Mouse (Mus musculus): ENCODE measurements around the gene Dnttip2. TPM values are rescaled to one million over a fixed set of nuclear protein-coding genes. Genes with fewer than 3 reads are reported as not detected.
A peak's percentile ranks its signal among the peaks of the same experiment; 100 is the strongest.

The Dnttip2 gene
- total RNA-seq, 2 experiments from 2014 or later, result 28.9 to 30.8 TPM

GRCm38 (mm10) chr3:122290696-122291095 lies 16.5 kb downstream of the Dnttip2 start:
- DNase-seq, result no peak

DNA sequence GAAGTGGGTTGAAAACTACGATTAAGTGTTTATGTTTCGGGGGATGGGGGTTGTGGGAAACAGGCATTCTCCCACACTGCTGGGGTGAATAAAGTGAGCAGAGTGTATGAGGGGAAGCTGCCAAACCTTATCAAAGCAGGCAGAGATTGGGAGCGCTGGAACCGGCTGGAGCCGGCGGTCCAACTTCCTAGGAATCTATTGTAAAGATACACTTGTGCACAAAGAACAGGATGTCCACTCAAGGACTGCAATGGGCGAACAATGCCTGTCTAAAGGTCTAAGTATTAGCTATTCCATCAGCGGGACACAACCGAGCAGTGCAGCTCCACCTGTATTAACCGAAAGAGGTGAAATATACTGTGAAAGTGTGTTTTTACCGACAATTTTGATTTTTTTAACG lies 17.6 kb downstream of the Dnttip2 start:
- peak; percentile 56 for DNase-seq

DNA sequence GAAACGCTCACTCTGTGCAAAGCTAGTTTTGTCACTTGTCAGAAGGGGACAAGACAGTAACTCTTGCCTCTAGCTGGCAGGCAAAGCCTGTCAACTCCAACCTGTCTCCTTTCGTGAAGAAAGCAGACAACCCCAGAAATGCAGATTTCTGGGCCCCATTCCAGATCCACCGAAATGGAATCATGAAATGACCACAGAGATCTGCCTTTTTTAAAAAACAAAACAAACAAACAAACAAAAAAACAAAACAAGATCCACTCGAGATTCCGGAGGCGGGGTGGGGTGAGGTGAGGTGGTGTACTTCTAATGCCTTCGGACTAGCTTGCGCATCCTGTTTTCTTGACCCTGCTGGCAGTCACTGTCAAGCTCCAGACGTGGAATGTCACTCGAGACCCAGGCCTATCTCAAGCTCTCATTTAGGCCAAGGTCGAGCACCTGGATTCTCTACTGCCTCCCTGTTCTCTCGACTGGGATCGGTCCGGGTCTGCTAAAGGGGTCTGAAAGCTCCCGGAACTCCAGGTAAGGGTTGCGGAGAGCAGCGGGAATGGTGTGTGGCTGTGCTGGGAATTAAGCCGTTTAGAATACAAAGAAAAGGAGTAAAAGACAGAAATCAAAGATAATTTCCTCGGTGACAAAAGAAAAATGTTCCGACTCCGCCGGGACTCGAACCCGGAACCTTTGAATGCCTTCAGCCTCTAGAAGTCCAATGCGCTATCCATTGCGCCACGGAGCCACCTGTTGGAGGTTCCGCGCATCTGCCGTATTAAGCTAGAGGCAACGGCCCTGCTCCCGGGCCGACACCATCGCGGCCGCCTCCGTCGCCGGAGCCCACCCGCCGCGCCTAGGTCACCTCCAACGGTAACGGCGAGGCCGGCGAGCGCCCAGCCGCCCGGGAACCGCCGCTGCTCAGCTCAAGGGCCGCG lies 18.4 kb downstream of the Dnttip2 start:
- peak; percentile 97 for DNase-seq

DNA sequence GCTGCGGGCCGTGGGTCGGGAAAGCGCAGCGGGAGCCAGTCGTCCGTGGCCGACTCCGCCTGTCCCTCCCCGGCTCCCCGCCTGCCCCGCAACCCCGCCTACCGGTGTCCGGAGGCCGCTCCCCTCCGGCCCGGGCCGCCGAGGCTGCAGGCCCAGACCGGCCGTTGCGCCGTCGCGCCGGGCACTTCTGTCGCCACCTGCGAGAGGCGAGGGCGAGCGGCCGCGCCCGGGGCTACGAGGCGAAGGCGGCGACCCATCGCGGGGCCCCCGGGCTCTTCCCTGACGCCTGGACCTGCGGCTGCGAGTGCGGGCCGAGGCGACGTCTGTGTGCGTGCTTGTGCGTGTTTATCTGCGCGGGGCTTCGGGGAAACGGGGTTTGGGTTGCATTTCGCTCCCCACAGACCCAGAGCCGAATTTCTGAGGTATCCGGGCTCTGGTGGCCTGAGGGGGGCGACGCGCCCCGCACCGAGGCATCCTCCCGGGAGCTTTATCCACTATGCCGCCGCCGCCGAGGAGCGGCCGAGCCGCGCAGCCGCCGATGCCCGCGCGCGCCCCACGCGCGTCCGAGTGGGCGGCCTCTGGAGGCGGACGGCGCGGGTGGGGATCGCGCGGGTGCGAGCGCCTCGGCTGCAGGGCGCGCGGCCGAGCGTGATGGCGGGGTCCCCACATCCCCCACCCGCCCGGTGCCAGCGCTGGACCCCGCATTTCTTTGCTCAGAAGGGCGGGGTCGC lies 19.2 kb downstream of the Dnttip2 start:
- no peak for DNase-seq

DNA sequence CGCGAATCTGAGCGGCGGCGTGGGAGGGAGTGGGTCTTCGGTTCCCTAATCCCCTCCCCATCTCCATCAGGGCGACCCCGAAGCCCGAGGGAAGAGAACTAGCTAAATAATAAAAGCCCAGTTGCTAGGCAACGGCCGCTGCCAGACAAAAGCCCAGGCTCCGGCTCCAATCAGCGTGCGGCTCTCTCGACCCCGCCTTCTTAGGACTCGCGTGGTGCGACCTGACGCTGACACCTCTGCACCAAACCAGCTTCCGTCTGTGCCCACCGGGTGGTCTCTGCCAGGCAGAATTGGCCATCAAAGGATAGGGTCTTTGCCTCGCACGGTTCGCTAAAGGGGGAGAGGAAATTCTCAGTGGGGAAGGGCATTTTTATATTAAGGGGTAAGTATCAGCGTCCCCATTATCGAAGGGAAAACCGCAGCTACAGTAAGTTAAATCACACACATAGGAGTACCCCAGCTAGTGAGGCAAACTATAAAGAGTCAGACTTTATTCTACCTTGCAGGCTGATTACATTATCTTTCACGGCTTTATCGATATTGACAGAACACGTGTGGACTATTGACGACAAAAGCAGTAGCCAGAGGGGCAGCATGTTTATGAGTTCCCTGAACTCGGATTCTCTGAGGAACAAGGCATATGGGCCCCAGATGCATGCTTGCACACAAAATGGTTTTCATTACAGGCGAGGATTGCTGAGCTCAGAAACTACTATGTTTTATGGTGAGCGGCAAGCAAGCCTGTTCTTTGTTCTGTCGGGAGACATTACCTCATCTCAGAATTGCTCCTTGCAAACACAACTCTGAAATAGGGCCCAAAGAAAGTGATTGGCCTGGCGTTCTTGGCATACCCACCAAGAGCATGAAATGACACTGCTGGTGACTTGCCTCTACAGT lies 20.0 kb downstream of the Dnttip2 start, which contains the start of gene Bcar3:
TSS of gene Bcar3 (plus strand) at position 183 of the 897 bp plus-strand sequence.
- peak; percentile 92 for DNase-seq

- peak; percentile 70 for DNase-seq
Measured at GRCm38 (mm10) chr3:122295511-122295910, 21.3 kb downstream of the Dnttip2 start.

DNA sequence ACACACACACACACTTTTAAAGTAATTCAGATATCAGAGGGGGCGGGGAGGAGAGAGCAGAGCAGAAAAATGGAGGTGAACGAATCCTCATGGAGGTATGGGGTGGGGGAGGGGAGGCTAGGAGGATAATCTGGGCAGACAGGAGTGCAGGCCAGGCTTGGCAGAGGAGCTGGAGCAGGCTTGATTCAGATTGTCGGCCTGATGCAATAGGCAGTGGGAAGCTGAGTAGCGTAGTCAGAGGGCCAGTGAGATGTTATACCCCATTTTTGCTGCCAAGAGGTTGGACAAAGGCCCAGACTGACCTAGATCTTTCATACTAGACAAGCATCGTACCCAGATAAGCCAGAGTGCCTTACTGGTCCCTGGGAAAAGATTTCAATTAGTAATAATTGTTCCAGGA lies 22.8 kb downstream of the Dnttip2 start:
- no peak for DNase-seq

- peak; percentile 24 for DNase-seq
Measured at GRCm38 (mm10) chr3:122300983-122301919, 27.1 kb downstream of the Dnttip2 start.

- DNase-seq, result no peak
Measured at GRCm38 (mm10) chr3:122304560-122304959, 30.4 kb downstream of the Dnttip2 start.

GRCm38 (mm10) chr3:122307894-122308671 lies 33.9 kb downstream of the Dnttip2 start:
- no peak for DNase-seq

DNA sequence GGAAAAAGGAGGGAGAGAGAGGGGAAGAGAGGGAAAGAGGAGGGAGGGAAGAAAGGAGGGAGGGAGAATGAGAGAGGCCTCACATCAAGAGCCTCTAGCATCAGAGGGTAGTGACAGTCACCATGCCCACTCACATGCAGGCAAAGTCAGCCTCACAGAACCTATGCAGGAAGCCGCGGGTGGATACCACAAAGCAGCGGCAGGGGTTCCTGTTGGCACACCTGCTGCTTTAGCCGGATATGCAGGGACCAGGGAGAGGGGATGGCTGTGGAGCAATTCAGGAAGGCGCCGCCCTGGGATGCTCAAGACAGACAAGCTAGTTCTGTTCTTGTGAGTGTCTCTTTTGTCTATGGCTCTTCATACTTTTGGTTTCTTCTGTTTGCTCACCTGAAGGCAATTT lies 34.8 kb downstream of the Dnttip2 start:
- DNase-seq, result no peak

GRCm38 (mm10) chr3:122312078-122312477 lies 37.9 kb downstream of the Dnttip2 start:
- peak; percentile 92 for DNase-seq

- DNase-seq, result no peak
Measured at GRCm38 (mm10) chr3:122312936-122313629, 38.9 kb downstream of the Dnttip2 start.

GRCm38 (mm10) chr3:122313936-122314335 lies 39.7 kb downstream of the Dnttip2 start:
- DNase-seq, result no peak

DNA sequence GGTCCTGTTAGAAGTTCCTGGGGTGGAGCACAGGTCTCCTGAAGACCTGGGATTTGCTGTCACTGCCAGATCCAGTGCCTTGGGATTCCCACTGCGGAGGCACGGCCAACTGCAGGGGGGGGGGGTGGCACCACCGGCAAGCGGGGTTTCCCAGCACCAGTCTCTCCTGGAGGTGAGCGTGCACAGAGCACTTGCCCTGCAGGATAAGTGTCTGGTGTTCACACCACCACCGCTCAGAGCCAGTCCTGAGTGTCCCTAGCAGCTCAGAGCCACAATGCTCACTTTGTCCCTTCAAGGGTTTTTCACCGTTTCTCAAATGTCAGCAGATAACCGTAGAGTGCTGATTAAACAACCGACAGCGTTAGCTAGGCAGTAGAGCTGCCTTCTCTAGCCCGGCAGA lies 42.4 kb downstream of the Dnttip2 start:
- DNase-seq, result no peak

- DNase-seq, result no peak
Measured at GRCm38 (mm10) chr3:122317339-122317738, 43.2 kb downstream of the Dnttip2 start.

DNA sequence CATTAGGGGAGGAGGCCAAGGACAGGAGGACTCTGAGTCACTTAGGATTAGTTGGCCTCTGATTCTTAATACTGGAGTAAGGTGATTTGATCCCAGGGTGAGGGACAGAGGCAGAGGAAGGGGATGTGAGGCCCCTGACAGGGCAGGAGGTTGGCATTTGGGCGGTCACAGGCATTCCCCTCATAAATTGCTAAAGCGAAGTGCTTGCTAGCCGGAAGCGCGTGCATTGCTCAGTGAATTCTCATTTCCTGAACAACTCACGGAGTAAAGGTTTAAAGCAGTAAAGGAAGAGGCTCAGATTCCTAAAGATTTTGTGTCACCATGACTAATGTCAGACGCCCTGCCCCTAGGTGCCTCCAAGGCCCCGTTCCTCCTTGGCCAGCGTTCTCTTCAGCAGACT lies 48.0 kb downstream of the Dnttip2 start:
- DNase-seq, result no peak

- DNase-seq, result no peak
Measured at GRCm38 (mm10) chr3:122323841-122324240, 49.7 kb downstream of the Dnttip2 start.

DNA sequence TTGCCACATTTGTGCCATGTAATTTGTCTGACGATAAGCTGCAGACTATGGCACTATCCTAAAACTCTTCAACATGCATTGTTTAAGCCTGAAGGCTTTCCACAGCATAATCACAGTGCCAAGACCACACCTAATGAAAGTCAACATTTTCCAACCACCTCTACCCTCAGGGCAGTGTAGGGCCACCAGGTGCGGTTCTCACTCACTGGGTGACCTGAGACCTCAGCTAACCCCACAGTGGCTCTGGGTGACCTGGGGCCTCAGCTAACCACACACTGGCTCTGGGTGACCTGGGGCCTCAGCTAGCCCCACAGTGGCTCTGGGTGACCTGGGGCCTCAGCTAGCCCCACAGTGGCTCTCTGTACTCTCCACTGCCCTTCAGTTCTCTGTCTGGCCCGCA lies 50.3 kb downstream of the Dnttip2 start:
- DNase-seq, result no peak

- no peak for DNase-seq
Measured at GRCm38 (mm10) chr3:122330484-122330883, 56.3 kb downstream of the Dnttip2 start.

Measured in heart, postnatal 4 days (tissue).